Mouse (Mus musculus): ENCODE results near the gene Rps16. TPM values are rescaled to one million over a fixed set of nuclear protein-coding genes. Genes with fewer than 3 reads are reported as not detected.
"Not testable (repeated sequence)": the region's sequence is repeated elsewhere in the genome, so short reads cannot be mapped to it uniquely, and the experiment has no call there.

The Rps16 gene
- total and polyA plus RNA-seq, 2 experiments from 2014 or later, result 161 to 481 TPM

DNA sequence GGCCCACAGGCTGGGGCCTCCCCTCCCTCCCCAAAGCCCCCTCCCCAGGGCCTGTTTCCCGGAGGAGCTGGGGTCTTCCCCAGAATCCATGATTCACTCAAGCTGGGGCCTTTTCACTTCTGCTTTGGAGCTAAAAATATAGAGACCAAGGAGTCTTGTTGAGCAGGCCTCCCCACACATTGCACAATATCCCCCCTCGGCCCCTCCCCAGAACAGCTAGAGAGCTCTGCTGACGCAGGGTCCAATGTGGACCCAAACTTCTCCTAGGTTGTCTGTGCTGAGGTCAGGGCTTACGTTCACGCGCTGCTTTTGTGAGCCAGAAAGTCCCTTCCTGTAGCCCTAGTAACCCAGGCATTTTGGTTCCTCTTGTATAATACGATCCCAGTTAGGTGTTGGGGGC is 35.6 kb downstream of the Rps16 start:
- Histone ChIP-seq H3K9me3 (replicated peaks; ENCODE audit: control insufficient read depth, low read length) (no peaks in the 10 kb centered on the region), H3K4me2 (ENCODE audit: low read depth, low read length) (no peak overlapping the region), H3K9ac (replicated peaks; ENCODE audit: low read depth, low read length) (no peak overlapping the region; the same call in 1 of the 2 replicates), H3K4me1 (ENCODE audit: control insufficient read depth, insufficient read depth) (peaks cover 25% of the 10 kb centered on the region), H3K4me3 (ENCODE audit: low read depth, low read length) (no peak overlapping the region), H3K27ac (ENCODE audit: low read depth) (peak overlapping the region; percentile 36; the same call in 1 of the 2 replicates), H3K27me3 (ENCODE audit: control insufficient read depth, insufficient read depth, low read length) (no peaks in the 10 kb centered on the region), H3K36me3 (replicated peaks; ENCODE audit: control insufficient read depth, insufficient read depth, low read length) (peaks cover 43% of the 10 kb centered on the region)
- TF ChIP-seq CTCF (IDR thresholded peaks at IDR 0.05; ENCODE audit: low read depth) (no peak), EP300 (IDR thresholded peaks at IDR 0.05; ENCODE audit: low read depth) (no peak)
- 73% methylated on average over 7 of the region's 7 CpGs for WGBS
- ATAC-seq (ENCODE audit: insufficient read depth, low read depth) (no peak), DNase-seq (ENCODE audit: low spot score) (no peak)

DNA sequence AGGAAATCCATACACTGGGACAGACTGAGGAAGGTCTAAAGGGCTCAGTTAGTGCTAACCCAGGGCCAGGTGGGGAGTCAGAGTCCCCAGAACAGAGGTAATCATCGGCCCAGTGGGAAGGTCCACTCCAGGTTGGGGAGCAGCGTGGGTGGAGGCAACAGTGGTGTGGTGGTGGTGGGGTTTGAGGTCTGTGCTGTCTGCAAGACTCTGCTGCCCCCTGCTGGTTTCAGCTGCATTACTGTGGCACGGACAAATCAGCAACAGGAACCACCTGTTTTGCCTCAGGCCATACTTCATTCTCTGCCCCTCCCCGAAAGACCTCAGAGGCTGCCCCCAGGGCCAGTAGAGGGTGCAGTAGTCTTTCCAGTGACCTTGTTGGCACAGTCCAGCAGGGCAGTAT is 36.0 kb downstream of the Rps16 start:
- H3K9ac ChIP-seq (replicated peaks; ENCODE audit: low read depth, low read length), result no peak overlapping the region; the same call in 1 of the 2 replicates
- no peak overlapping the region for H3K4me2 ChIP-seq (ENCODE audit: low read depth, low read length)
- H3K27me3 ChIP-seq (ENCODE audit: control insufficient read depth, insufficient read depth, low read length), result no peaks in the 10 kb centered on the region
- H3K4me1 ChIP-seq (ENCODE audit: control insufficient read depth, insufficient read depth), result peaks cover 22% of the 10 kb centered on the region
- 0 out of 2 replicates have a peak overlapping the region, but pooled peaks have one; percentile 36 for H3K27ac ChIP-seq (ENCODE audit: low read depth)
- no peak overlapping the region for H3K4me3 ChIP-seq (ENCODE audit: low read depth, low read length)
- ATAC-seq (ENCODE audit: insufficient read depth, low read depth) (peak; percentile 48), DNase-seq (ENCODE audit: low spot score) (peak; percentile 77)
- TF ChIP-seq EP300 (IDR thresholded peaks at IDR 0.05; ENCODE audit: low read depth) (0 out of 2 replicates have a peak, but pooled peaks have one; percentile 27), CTCF (IDR thresholded peaks at IDR 0.05; ENCODE audit: low read depth) (peak; percentile 96)
- peaks cover 44% of the 10 kb centered on the region for H3K36me3 ChIP-seq (replicated peaks; ENCODE audit: control insufficient read depth, insufficient read depth, low read length)
- 5% methylated on average over 4 of the region's 4 CpGs for WGBS
- H3K9me3 ChIP-seq (replicated peaks; ENCODE audit: control insufficient read depth, low read length), result no peaks in the 10 kb centered on the region

DNA sequence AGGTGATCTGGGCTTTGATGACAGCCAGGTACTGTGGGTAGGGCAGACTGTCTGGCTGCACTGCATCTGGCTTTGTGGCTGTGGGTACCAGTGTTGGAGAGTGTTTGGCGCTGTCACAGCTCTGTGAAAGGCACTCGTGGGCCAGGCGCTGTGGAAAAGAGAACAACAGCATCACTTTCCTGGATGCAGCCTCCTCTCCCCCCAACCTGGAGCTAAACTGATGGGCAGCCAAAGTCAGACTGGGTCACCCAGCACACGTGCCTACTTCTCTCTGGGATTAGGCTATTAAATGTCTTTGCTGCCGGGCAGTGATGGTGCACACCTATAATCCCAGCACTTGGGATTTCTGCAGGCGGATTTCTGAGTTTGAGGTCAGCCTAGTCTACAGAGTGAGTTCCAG is 36.4 kb downstream of the Rps16 start:
- H3K4me2 ChIP-seq (ENCODE audit: low read depth, low read length); H3K9me3 ChIP-seq (replicated peaks; ENCODE audit: control insufficient read depth, low read length); H3K9ac ChIP-seq (replicated peaks; ENCODE audit: low read depth, low read length); H3K27me3 ChIP-seq (ENCODE audit: control insufficient read depth, insufficient read depth, low read length); H3K27ac ChIP-seq (ENCODE audit: low read depth); DNase-seq (ENCODE audit: low spot score); H3K4me3 ChIP-seq (ENCODE audit: low read depth, low read length); ATAC-seq (ENCODE audit: insufficient read depth, low read depth): not testable (repeated sequence)
- 77% methylated on average over 5 of the region's 6 CpGs for WGBS
- Histone ChIP-seq H3K4me1 (ENCODE audit: control insufficient read depth, insufficient read depth) (peaks cover 22% of the 10 kb centered on the region), H3K36me3 (replicated peaks; ENCODE audit: control insufficient read depth, insufficient read depth, low read length) (peaks cover 44% of the 10 kb centered on the region)

DNA sequence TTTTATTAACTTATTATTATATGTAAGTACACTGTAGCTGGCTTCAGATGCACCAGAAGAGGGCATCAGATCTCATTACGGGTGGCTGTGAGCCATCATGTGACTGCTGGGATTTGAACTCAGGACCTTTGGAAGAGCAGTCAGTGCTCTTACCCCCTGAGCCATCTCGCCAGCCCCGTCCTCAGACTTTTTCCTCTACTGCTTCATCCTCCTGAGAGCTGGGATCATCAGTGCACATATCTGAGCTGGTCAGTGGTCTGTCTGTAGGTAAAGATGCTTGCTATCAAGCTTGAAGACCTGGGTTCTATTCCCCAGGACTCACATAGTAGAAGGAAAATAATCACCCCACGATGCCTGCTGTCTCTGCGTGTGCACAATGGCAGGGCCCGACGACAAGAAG is 36.9 kb downstream of the Rps16 start:
- not testable (repeated sequence) for ATAC-seq (ENCODE audit: insufficient read depth, low read depth); H3K27ac ChIP-seq (ENCODE audit: low read depth); H3K4me2 ChIP-seq (ENCODE audit: low read depth, low read length); H3K9ac ChIP-seq (replicated peaks; ENCODE audit: low read depth, low read length); DNase-seq (ENCODE audit: low spot score); H3K4me3 ChIP-seq (ENCODE audit: low read depth, low read length); H3K27me3 ChIP-seq (ENCODE audit: control insufficient read depth, insufficient read depth, low read length); H3K9me3 ChIP-seq (replicated peaks; ENCODE audit: control insufficient read depth, low read length)
- WGBS, result 86% methylated on average over 7 of the region's 7 CpGs
- Histone ChIP-seq H3K36me3 (replicated peaks; ENCODE audit: control insufficient read depth, insufficient read depth, low read length) (peaks cover 44% of the 10 kb centered on the region), H3K4me1 (ENCODE audit: control insufficient read depth, insufficient read depth) (peaks cover 22% of the 10 kb centered on the region)

DNA sequence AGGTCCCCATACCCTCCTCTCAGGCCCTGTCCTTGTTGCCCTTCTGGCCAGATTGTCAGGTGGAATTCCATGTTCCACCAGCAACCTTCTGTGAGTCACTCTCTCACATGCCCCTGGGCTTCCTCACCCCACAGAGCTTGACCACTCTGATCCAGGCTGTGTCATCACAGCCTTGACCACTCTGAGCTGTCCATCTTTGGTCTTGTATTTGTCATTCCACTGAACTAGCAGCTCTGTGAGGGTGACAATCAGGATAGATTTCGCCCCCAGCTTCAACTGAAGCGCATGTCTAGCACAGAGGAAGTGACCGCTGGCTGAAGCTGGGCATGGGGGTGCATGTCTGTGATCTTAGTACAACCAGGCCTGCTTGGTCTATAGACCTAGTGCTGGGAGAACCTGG is 39.9 kb downstream of the Rps16 start:
- no peak overlapping the region for H3K4me2 ChIP-seq (ENCODE audit: low read depth, low read length)
- no peak overlapping the region for H3K27ac ChIP-seq (ENCODE audit: low read depth)
- no peaks in the 10 kb centered on the region for H3K27me3 ChIP-seq (ENCODE audit: control insufficient read depth, insufficient read depth, low read length)
- ATAC-seq (ENCODE audit: insufficient read depth, low read depth), result no peak
- no peak overlapping the region for H3K4me3 ChIP-seq (ENCODE audit: low read depth, low read length)
- TF ChIP-seq EP300 (IDR thresholded peaks at IDR 0.05; ENCODE audit: low read depth) (no peak), CTCF (IDR thresholded peaks at IDR 0.05; ENCODE audit: low read depth) (no peak)
- no peak overlapping the region for H3K9ac ChIP-seq (replicated peaks; ENCODE audit: low read depth, low read length)
- H3K36me3 ChIP-seq (replicated peaks; ENCODE audit: control insufficient read depth, insufficient read depth, low read length), result peaks cover 43% of the 10 kb centered on the region
- no peaks in the 10 kb centered on the region for H3K9me3 ChIP-seq (replicated peaks; ENCODE audit: control insufficient read depth, low read length)
- peaks cover 12% of the 10 kb centered on the region for H3K4me1 ChIP-seq (ENCODE audit: control insufficient read depth, insufficient read depth)
- no peak for DNase-seq (ENCODE audit: low spot score)
- WGBS, result 95% methylated on average over 3 of the region's 3 CpGs
